Mouse (Mus musculus): ENCODE measurements around the gene Prrg2. TPM values are rescaled to one million over a fixed set of nuclear protein-coding genes. Genes with fewer than 3 reads are reported as not detected.

Gene Prrg2
- total and polyA plus RNA-seq, 3 experiments = 5.5 to 23.6 (median 6.2) TPM

GRCm38 (mm10) chr7:45104941-45105340 is 42.5 kb upstream of the Prrg2 start:
- peaks cover 2% of the 10 kb centered on the region for H3K79me2 ChIP-seq (replicated peaks; ENCODE audit: control insufficient read depth, insufficient read depth, low read length)
- intact Hi-C loops (cut with DNase I) = no loop called here
- H3K27ac ChIP-seq = no peak overlapping the region
- no peak overlapping the region for H3K9ac ChIP-seq (ENCODE audit: low read depth, low read length)
- TF ChIP-seq POLR2A (IDR thresholded peaks at IDR 0.05; ENCODE audit: insufficient read depth, low read depth, low read length) (no peak), CTCF (IDR thresholded peaks at IDR 0.05) (no peak), EP300 (IDR thresholded peaks at IDR 0.05; ENCODE audit: insufficient read depth, low read depth, low read length) (no peak)
- DNase-seq = no peak
- WGBS = 80% methylated on average over 5 of the region's 5 CpGs
- 0 out of 2 replicates have a peak, but pooled peaks cover 4% of the 10 kb centered on the region for H3K36me3 ChIP-seq (ENCODE audit: control insufficient read depth, insufficient read depth, low read length)
- H3K4me3 ChIP-seq = no peak overlapping the region
- H3K4me1 ChIP-seq (ENCODE audit: control insufficient read depth, insufficient read depth, low read length) = peaks cover 16% of the 10 kb centered on the region
- H3K27me3 ChIP-seq (ENCODE audit: control insufficient read depth, insufficient read depth, low read length) = no peaks in the 10 kb centered on the region

DNA sequence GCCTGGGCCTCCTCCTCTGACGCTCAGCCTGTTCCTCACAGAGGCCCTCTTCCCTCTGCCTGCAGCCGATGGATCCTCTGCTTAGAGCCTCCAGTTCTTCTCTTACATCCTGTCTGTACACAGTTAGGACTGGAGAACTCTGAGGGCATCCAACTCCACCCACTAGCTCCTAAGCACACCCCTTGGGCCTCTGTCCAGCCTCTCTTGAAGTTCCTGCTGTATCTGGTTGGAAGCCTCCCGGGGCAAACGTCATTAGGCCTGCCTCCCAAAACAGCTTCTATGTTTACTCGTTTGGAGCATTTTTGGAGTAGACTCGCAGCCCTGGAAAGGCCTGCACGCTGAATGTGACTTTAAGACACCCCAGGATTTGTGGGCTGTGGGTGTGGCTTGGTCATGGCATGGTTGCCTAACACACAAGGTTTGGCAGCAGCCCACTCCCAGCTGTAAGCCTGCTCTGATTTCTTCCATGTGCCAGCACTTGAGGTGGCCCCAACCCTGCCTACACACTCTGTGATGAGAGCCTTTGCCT is 41.2 kb upstream of the Prrg2 start, which contains the start of gene Fcgrt:
Fcgrt (minus strand) TSS at position 200 of the 529 bp plus-strand sequence.
- Histone ChIP-seq H3K27me3 (ENCODE audit: control insufficient read depth, insufficient read depth, low read length) (no peaks in the 10 kb centered on the region), H3K9ac (ENCODE audit: low read depth, low read length) (peak within 1 kb of the TSS; percentile 78), H3K79me2 (replicated peaks; ENCODE audit: control insufficient read depth, insufficient read depth, low read length) (peaks cover 2% of the 10 kb centered on the region), H3K27ac (peak within 1 kb of the TSS; percentile 95), H3K36me3 (ENCODE audit: control insufficient read depth, insufficient read depth, low read length) (0 out of 2 replicates have a peak, but pooled peaks cover 4% of the 10 kb centered on the region), H3K4me1 (ENCODE audit: control insufficient read depth, insufficient read depth, low read length) (peaks cover 16% of the 10 kb centered on the region), H3K4me3 (peak within 1 kb of the TSS; percentile 54)
- peak; percentile 93 to 96 for DNase-seq
- peak; percentile 97 for TF ChIP-seq POLR2A (IDR thresholded peaks at IDR 0.05; ENCODE audit: insufficient read depth, low read depth, low read length)
- peak; percentile 74 for TF ChIP-seq EP300 (IDR thresholded peaks at IDR 0.05; ENCODE audit: insufficient read depth, low read depth, low read length)
- TF ChIP-seq CTCF (IDR thresholded peaks at IDR 0.05) = no peak
- 2% methylated on average over 7 of the region's 7 CpGs for WGBS
- intact Hi-C loops (cut with DNase I) = loop anchor here (2.0 kb wide), 2 partner anchors 17 to 21 kb away; no protein-coding TSS in a partner anchor

DNA sequence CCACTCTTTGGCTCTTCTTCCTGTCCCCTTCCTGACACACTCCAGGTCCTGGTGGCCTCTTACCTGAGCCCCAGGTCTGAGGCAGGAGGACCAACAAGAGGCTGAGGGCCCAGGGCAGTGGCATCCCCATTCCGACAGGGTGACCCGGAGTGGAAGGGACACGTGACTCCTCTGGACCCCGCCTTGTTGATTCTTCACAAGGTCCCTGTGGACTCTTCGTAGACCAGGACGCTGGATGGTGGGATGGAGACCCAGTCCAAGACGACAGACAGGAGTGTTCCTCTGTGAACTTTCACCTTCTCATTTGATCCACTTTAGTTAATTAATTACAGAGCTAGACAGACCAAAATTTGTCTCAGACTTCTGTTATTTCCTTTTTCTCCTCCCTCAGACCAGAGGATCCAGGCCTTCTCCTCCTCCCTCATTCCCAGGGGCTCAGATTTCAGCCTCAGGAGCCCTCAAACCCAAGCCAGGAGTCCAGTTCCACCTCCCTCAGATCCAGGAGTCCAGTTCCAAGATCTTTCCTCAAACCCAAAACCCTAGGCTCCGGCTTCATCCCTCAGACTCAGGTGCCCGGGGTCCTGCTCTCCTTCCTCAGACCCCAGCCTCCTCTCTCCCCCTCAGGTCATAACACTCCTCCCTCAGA is 40.6 kb upstream of the Prrg2 start:
- WGBS = 31% methylated on average over 9 of the region's 9 CpGs
- intact Hi-C loops (cut with DNase I) = loop anchor here (2.0 kb wide), 2 partner anchors 18 to 20 kb away; no protein-coding TSS in a partner anchor
- peak overlapping the region; percentile 95 for H3K27ac ChIP-seq
- peak overlapping the region; percentile 54 for H3K4me3 ChIP-seq
- no peaks in the 10 kb centered on the region for H3K27me3 ChIP-seq (ENCODE audit: control insufficient read depth, insufficient read depth, low read length)
- H3K79me2 ChIP-seq (replicated peaks; ENCODE audit: control insufficient read depth, insufficient read depth, low read length) = peaks cover 2% of the 10 kb centered on the region
- TF ChIP-seq POLR2A (IDR thresholded peaks at IDR 0.05; ENCODE audit: insufficient read depth, low read depth, low read length) (peak; percentile 38; the same call in 1 of the 2 replicates), EP300 (IDR thresholded peaks at IDR 0.05; ENCODE audit: insufficient read depth, low read depth, low read length) (0 out of 2 replicates have a peak, but pooled peaks have one; percentile 2), CTCF (IDR thresholded peaks at IDR 0.05) (0 out of 2 replicates have a peak, but pooled peaks have one; percentile 3)
- peak; percentile 57 to 64 for DNase-seq
- 0 out of 2 replicates have a peak, but pooled peaks cover 4% of the 10 kb centered on the region for H3K36me3 ChIP-seq (ENCODE audit: control insufficient read depth, insufficient read depth, low read length)
- H3K4me1 ChIP-seq (ENCODE audit: control insufficient read depth, insufficient read depth, low read length) = peaks cover 16% of the 10 kb centered on the region
- peak overlapping the region; percentile 78 for H3K9ac ChIP-seq (ENCODE audit: low read depth, low read length)

DNA sequence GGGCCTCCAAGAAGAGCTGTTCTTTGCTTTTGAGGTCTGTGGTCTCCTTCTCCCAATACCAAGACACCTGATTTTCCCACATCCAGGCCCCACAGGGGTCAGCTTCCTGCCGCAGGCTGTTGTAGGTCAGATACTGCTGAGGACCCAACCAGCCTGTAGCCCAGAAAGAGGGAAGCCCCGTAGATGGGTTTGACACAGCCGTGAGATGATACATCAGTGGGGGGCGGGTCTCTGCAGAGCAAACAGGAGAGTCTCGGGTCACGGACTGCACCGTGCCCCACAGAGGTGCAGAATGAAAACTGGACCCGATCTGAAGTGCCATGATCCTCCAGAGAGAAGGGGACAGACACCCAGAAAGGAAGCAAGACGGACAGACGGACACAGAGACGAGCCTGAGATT is 40.0 kb upstream of the Prrg2 start:
- Histone ChIP-seq H3K9ac (ENCODE audit: low read depth, low read length) (peak overlapping the region; percentile 25; the same call in 1 of the 2 replicates), H3K4me1 (ENCODE audit: control insufficient read depth, insufficient read depth, low read length) (peaks cover 16% of the 10 kb centered on the region), H3K36me3 (ENCODE audit: control insufficient read depth, insufficient read depth, low read length) (0 out of 2 replicates have a peak, but pooled peaks cover 4% of the 10 kb centered on the region), H3K4me3 (peak overlapping the region; percentile 54), H3K27me3 (ENCODE audit: control insufficient read depth, insufficient read depth, low read length) (no peaks in the 10 kb centered on the region), H3K79me2 (replicated peaks; ENCODE audit: control insufficient read depth, insufficient read depth, low read length) (peaks cover 2% of the 10 kb centered on the region), H3K27ac (peak overlapping the region; percentile 95)
- intact Hi-C loops (cut with DNase I) = loop anchor here (2.0 kb wide), 2 partner anchors 18 to 20 kb away; no protein-coding TSS in a partner anchor
- 69% methylated on average over 11 of the region's 11 CpGs for WGBS
- DNase-seq = no peak
- TF ChIP-seq EP300 (IDR thresholded peaks at IDR 0.05; ENCODE audit: insufficient read depth, low read depth, low read length) (0 out of 2 replicates have a peak, but pooled peaks have one; percentile 6), CTCF (IDR thresholded peaks at IDR 0.05) (no peak)

- WGBS = 93% methylated on average over 6 of the region's 6 CpGs
- TF ChIP-seq POLR2A (IDR thresholded peaks at IDR 0.05; ENCODE audit: insufficient read depth, low read depth, low read length) (no peak), EP300 (IDR thresholded peaks at IDR 0.05; ENCODE audit: insufficient read depth, low read depth, low read length) (no peak), CTCF (IDR thresholded peaks at IDR 0.05) (no peak)
- 0 out of 2 replicates have a peak, but pooled peaks cover 4% of the 10 kb centered on the region for H3K36me3 ChIP-seq (ENCODE audit: control insufficient read depth, insufficient read depth, low read length)
Measured at GRCm38 (mm10) chr7:45100046-45100445, 37.6 kb upstream of the Prrg2 start.

More at GRCm38 (mm10) chr7:45100046-45100445, 37.6 kb upstream of the Prrg2 start:
- H3K4me3 ChIP-seq = no peak overlapping the region
- H3K4me1 ChIP-seq (ENCODE audit: control insufficient read depth, insufficient read depth, low read length) = peaks cover 16% of the 10 kb centered on the region
- H3K27me3 ChIP-seq (ENCODE audit: control insufficient read depth, insufficient read depth, low read length) = no peaks in the 10 kb centered on the region
- H3K79me2 ChIP-seq (replicated peaks; ENCODE audit: control insufficient read depth, insufficient read depth, low read length) = peaks cover 2% of the 10 kb centered on the region
- DNase-seq = no peak
- H3K27ac ChIP-seq = no peak overlapping the region; the same call in 1 of the 2 replicates
- intact Hi-C loops (cut with DNase I) = no loop called here
- H3K9ac ChIP-seq (ENCODE audit: low read depth, low read length) = no peak overlapping the region

Data from heart, adult 2 months (tissue).